Mouse (Mus musculus) megakaryocyte progenitor cell, adult 5-6 weeks (primary cell): ENCODE data around the gene Nrxn3. TPM values are rescaled to one million over a fixed set of nuclear protein-coding genes. Genes with fewer than 3 reads are reported as not detected.

Experiments used
- ATAC-seq: replicated peaks from 2 replicates; pipeline ENCODE4 v1.8.0; 2016; ENCODE audit warnings: mild to moderate bottlenecking, moderate TSS enrichment, inconsistent platforms; ENCODE audit not compliant: poor library complexity
- total RNA-seq, 2 experiments: library from RNA; stranded (forward) in 1 of 2; stranded (reverse) in 1 of 2; fragments of 157-497, 149-512 nt in 1 of 2; fragments of 200-1000 nt in 1 of 2; gene quantifications; 2 replicates each; pipeline versions ENCODE4 v1.2.3 to v1.2.4; 2015 to 2017

Gene Nrxn3
- total RNA-seq, 2 experiments from 2014 or later: not detected

- ATAC-seq: no peak
These were observed 426.8 kb downstream of the Nrxn3 start for GRCm38 (mm10) chr12:89149455-89149854.

- ATAC-seq: no peak
These were observed 433.5 kb downstream of the Nrxn3 start for GRCm38 (mm10) chr12:89156086-89156757.

DNA sequence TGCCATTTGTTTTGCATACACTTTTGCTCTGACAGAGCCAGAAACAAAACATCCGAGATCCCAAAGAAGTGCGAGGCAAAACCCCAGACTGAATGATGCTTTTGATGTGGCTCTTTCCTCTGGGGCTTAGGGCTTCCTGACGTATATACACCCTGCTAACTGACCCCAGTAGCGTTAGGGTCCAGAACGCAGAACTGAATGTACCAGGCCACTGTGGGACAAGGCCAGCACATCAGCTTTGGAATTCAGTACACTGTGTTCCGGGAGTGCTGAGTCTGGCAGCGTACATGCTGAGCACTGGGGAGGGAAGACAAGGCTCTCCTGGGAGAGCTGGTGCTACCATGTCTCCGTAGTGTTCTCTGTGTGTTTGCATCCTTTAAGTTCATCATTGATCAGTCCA is 436.7 kb downstream of the Nrxn3 start:
- ATAC-seq: no peak

- ATAC-seq: no peak
These were observed 451.9 kb downstream of the Nrxn3 start for GRCm38 (mm10) chr12:89174306-89175159.

DNA sequence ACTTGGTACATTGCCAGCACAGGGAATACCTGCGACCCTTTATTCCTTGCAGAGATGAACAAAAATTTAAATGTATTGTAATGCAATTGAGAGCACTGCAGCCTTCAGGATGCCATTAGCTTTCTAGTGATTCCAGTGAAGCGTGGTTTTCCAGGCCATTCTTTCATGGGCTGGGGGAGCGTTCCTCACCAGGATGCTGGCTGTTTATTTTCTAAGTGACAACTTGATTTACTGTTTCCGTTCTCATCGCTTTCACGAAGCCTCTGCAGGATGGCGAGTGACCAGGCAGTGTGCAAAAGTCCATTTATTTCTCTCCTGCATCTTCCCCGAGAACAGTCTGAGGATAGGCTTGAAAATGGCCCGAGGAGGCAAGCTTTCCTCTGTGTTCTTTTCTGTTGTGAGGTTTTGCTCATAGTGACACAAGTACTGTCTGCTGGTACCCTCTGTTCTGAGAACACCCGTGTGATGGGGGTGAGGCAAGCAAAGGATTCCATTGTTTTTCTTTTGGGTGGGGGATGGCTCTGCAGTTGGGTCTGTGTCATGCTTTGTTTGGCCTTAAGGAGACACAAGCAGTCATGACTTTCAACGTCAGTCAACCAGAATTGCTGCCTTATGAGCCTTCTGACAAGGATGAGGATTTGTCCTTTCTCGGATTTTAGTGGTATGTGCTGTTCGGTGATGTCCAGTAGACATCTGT is 457.4 kb downstream of the Nrxn3 start:
- ATAC-seq: no peak

GRCm38 (mm10) chr12:89181157-89181561 is 458.5 kb downstream of the Nrxn3 start:
- ATAC-seq: no peak

DNA sequence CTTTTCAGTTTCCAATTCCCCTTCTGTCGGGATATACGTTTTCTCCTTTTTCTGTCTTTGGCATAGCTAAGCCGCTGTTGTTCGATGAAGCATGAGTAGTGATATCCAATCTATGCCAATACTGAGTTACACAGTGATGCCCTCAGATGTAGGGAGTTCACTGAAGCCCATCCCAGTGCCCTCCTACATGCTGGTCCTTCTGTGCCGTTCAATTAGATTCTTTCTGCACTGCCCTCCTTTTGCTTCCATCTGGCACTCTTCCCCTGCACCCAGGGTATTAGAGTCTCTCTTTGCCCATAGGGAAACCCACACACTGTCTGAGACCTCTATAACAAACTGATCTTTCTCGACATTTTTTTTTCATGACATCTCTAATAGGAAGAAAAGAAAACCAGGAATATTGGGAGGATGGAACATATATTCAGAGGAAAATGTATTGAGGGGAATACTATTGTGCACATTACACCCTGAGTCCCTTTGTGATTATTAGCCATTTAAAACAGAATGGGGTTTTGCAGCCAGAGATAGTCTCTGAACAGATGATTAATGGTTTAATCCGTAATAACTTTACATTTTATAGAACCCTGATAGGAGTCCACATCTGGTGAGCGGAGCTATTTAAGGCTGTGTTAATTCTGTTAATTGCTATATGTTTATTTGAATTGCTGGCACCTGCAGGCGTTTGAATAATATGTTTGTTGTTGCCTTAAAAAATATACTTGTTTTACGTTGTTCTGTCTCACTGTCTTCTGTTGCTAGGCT is 476.3 kb downstream of the Nrxn3 start:
- no peak for ATAC-seq

DNA sequence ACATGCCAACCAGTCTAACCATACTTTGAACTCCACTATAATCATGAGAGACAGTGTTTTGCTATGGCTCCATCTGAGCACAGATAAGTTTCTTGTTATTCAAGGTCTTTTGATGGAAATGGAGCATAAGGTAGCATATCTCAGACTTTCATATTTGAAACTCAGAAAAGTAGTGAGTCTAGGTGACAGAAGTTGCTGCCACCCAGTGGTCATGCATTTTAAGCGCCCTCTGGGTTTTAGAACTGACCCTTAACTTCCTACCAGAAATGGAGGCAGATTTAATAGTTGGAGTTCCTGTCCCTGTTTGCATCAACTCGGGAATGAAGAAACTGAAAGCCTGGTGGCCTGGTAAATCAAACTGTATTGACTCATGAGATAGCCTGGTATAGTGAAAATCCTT is 488.9 kb downstream of the Nrxn3 start:
- ATAC-seq: no peak

DNA sequence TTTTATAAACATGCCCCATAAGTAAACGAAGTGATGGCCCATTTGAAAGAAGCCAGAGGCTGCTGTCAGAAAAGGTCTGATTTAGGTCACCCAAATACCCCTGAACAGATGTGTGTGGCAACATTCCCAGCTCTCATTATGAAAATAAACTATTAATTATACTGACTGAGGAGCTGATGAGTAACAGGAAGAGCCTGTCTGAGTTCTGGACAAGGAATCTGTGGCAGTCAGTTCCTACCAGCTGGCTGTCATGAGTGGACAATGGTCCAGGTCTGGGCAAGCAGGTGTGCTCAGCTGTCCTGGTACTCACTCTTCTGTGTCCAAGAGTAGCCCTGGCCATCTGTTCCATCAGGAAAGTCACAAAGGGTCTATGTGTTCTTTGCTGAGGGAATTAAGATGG is 517.1 kb downstream of the Nrxn3 start:
- ATAC-seq: no peak

GRCm38 (mm10) chr12:89241554-89241953 is 518.9 kb downstream of the Nrxn3 start:
- no peak for ATAC-seq

DNA sequence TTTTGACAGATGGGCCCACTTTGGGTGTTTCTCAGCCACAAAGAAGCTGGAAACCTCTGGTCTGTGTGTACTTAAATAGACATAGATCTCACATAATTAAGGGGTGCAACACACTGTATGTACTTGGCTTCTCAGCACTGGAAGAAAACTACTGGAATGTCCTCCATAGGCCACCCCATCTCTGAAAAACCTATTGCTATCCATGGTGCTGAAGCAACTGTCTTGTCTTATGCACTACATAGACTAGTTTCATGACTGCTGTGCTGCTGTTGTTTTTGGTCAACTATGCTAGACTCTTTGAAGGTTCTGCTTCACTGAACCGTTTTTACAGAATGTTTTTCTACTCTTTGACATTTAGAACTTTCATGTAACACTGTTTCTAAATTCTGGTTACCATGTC is 519.8 kb downstream of the Nrxn3 start:
- ATAC-seq: no peak

DNA sequence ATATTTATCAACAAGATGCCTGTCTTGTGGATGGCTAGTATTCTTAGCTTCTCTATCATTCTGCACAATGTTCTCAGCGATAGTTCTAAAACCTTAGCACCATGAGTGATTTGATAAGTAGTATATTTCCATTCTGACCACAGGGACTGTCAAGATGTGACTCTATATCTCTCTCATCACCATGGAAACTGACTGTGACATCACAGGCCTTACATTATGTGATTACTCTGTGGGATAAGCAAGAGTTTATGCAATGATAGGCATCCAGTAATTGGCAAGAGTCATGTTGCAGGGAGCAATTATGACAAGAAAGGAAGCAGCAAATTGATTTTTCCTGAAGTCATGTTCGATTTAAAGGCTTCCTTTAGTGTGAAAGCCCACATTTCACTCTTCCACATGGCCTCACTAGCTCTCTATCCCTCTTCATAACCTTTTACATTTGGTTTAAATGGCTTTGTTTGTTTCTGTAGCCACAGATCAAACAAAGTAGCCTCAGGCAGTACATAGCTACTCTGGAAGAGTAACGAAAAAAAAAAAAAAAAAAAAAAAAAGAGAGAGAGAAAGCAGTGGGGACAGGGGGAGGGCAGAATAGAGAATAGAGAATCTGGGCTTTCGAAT is 532.7 kb downstream of the Nrxn3 start:
- no peak for ATAC-seq

DNA sequence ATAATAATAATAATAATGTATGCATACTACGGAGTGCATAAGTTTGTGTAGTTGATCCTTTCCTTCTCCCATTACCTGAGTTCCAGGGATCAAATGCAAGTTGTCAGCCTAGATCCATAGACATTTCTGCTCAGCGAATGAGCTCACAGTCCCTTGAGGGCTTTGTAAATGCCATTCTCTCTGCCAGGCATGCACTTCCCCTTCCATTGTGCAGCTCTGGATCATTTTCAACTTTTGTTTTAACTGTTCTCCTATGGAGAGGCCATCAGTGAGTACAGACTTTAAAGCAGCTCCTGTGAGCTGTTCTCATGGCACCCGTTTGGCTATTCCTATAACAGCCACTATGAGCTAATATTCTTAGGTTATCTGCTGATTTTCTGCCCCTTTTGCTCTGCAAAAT is 536.2 kb downstream of the Nrxn3 start:
- no peak for ATAC-seq

DNA sequence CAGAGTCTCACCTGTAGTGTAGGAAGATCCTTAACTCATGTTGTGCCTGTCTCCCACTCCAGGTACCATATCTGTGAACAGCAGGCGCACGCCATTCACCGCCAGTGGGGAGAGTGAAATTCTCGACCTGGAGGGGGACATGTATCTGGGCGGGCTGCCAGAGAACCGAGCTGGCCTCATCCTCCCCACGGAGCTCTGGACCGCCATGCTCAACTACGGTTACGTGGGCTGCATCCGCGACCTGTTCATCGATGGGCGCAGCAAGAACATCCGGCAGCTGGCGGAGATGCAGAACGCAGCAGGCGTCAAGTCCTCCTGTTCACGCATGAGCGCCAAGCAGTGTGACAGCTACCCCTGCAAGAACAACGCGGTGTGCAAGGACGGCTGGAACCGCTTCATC is 537.4 kb downstream of the Nrxn3 start:
- ATAC-seq: no peak

DNA sequence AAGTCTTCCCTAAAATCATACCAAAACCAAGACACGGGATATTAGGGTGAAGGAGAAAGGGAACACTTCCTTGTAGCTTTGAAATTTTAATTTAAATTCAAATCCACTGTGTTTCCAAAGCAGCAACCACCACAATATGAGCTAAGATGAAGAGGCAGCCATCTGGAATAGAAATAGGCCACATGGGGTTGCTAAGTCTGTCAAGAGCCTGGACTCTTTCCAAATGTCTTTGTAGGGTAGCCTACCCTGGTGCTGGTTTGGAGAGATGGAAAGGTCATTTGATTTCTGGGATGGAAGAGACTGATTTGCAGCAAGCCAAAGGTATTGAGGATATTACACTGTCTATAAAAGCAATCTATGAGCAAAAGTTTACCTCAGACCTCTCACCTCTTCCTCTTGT is 539.6 kb downstream of the Nrxn3 start:
- ATAC-seq: no peak

- ATAC-seq: no peak
These were observed 560.0 kb downstream of the Nrxn3 start for GRCm38 (mm10) chr12:89282362-89283343.

- ATAC-seq: no peak
These were observed 561.7 kb downstream of the Nrxn3 start for GRCm38 (mm10) chr12:89284412-89284811.

- no peak for ATAC-seq
These were observed 564.4 kb downstream of the Nrxn3 start for GRCm38 (mm10) chr12:89287037-89287436.

DNA sequence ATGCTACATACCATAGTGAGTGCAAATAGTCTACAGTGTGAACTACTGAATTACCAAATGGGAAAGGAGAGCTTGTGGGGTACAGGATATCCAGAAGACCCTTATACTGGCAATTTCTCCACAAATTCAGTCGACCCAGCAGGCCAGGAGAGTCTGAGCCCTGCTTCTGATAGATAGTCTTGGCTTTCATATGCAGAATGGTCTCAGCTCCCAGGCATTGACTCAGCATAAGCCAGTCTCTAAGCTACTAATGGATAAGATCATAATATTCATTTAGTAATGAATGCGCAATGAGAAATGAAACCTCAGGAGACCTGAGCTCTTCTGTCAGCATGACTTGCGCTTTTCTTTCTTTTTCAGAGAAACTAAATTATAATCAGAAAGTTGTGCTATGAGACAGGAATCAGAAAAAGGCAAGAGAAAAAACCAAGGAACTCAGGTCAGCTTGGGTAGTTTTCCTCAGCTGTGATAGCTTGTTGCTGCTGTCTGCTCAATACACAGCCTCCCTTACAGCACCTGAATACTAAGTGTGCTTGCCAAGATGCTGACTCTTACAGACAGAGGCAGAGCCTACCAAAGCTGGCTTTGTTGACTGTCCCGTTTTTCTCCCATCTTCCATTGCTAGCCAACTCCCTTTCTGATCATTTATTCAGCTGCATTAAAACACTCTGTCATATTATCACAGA is 567.1 kb downstream of the Nrxn3 start:
- ATAC-seq: no peak
